Mouse (Mus musculus): Measurements from ENCODE around the gene Acaca. TPM values are rescaled to one million over a fixed set of nuclear protein-coding genes. Genes with fewer than 3 reads are reported as not detected.

Gene Acaca
- total RNA-seq, 4 experiments from 2014 or later = 14.3 to 18.9 (median 16.8) TPM

Other genes with a start within 250 kb of the Acaca start
- gene Ddx52, start 187.6 kb upstream of the Acaca start, total RNA-seq (2022) = 10 to 100 TPM in 2 of 4 experiments, 1 to 10 TPM in 2; 9.7 to 11.8 (median 10.0) TPM
- gene Synrg, start 165.2 kb upstream of the Acaca start, total RNA-seq (2022) = 10 to 100 TPM; 29.1 to 32.4 (median 29.5) TPM
- under 1 TPM in 3 of 4 experiments, not detected in 1; 0.50 to 0.80 (median 0.78) TPM for gene Dusp14, start 60.4 kb upstream of the Acaca start, total RNA-seq (2022)
- 1 to 10 TPM; 8.0 to 8.2 (median 8.1) TPM for gene Tada2a, start 72 bp upstream of the Acaca start, total RNA-seq (2022)
- gene Gm11437, start 37.8 kb downstream of the Acaca start, total RNA-seq (2022) = not detected